Mouse (Mus musculus) stomach, embryonic 16.5 days (tissue): ENCODE results near the gene Dock4. TPM values are rescaled to one million over a fixed set of nuclear protein-coding genes. Genes with fewer than 3 reads are reported as not detected.

ENCODE experiments used
- ATAC-seq: fragments of 200-750 bp; cut with Nextera tagmentation; 2 replicates; pipeline ENCODE4 v1.8.0; 2017; ENCODE audit warnings: moderate number of reproducible peaks, moderate TSS enrichment; ENCODE audit not compliant: insufficient read depth, low FRiP score
- H3K27ac ChIP-seq: fragments of 300-500 bp; sonication (generic); 2 replicates; pipeline ENCODE4 v1.5.1; 2014; ENCODE audit warnings: low read length
- H3K27me3 ChIP-seq: fragments of 300-500 bp; sonication (generic); 2 replicates; pipeline ENCODE4 v1.6.1; 2014; ENCODE audit warnings: low read length, control low read depth, mixed read lengths; ENCODE audit not compliant: control insufficient read depth, insufficient read depth
- H3K36me3 ChIP-seq: fragments of 300-500 bp; sonication (generic); 2 replicates; pipeline ENCODE4 v1.6.1; 2014; ENCODE audit warnings: low read length; ENCODE audit not compliant: control insufficient read depth, insufficient read depth
- H3K4me1 ChIP-seq: fragments of 300-500 bp; sonication (generic); 2 replicates; pipeline ENCODE4 v1.6.1; 2014; ENCODE audit warnings: low read length, control low read depth, mixed read lengths; ENCODE audit not compliant: control insufficient read depth, insufficient read depth
- H3K4me2 ChIP-seq: fragments of 300-500 bp; sonication (generic); 2 replicates; pipeline ENCODE4 v1.6.1; 2014; ENCODE audit warnings: low read depth, low read length, mixed read lengths
- H3K4me3 ChIP-seq: fragments of 300-500 bp; sonication (generic); replicated peaks from 2 replicates; pipeline ENCODE4 v1.5.1; 2014; ENCODE audit warnings: mild to moderate bottlenecking, low read length
- H3K9ac ChIP-seq: fragments of 300-500 bp; sonication (generic); 2 replicates; pipeline ENCODE4 v1.6.1; 2014; ENCODE audit warnings: low read length
- H3K9me3 ChIP-seq: fragments of 300-500 bp; sonication (generic); replicated peaks from 2 replicates; pipeline ENCODE4 v1.6.1; 2016; ENCODE audit warnings: low read length, control low read depth; ENCODE audit not compliant: control insufficient read depth
- WGBS: fragments of 180-500 bp; shearing (Covaris S2); extraction: QIAGEN DNeasy Blood & Tissue Kit; methylation state at CpG from one replicate; pipeline ENCODE4 v1.1.7; 2014; 5-methylcytosine and 5-hydroxymethylcytosine counted together
- polyA plus RNA-seq: library from polyadenylated mRNA; unstranded; fragments of >200 nt; fragmentation: Nextera tagmentation; extraction: Ambion mirVana; gene quantifications from 2 replicates; pipeline ENCODE4 v1.2.1, GENCODE M21; 2015

Dock4 gene
- polyA plus RNA-seq, 1 experiment from 2014 or later: 8.7 TPM

DNA sequence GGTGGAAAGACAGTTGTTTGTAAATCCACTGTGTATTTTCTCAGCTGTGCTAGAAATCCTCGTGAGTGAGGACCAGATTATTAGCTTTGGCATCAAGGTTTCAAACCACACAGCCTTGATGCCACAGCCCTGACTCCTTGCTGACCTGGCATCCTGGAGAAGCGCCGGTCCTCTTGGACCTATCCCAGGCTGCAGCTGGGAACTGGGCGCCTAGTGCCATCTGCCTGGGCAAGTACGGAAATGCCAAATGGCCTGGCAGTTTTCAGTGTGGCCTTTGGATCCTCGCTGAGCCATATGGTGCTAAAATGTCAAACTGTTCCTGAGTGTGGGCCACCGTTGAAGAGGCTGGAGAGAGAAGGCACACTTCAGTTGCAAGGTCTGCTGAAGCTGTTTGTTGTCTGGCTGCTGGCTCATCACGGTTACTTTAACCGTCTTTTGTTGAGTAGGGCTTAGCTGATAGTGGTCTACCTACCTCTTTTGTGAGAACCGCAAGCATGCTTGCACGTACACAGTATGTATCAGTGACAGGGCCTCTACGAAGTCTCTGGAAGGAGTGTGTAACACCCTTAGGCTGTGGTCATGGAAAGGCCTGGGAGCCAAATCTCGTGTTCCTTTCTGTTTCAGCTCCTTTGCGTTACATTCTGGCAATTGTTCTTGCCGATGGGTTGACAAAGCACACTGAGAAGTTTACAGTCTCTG, 53.3 kb downstream of the Dock4 start:
- Histone ChIP-seq H3K36me3 (no peaks in the 10 kb centered on the region), H3K4me1 (peaks cover 19% of the 10 kb centered on the region), H3K9me3 (no peaks in the 10 kb centered on the region), H3K4me3 (no peak overlapping the region), H3K27me3 (no peaks in the 10 kb centered on the region), H3K27ac (no peak overlapping the region), H3K9ac (no peak overlapping the region), H3K4me2 (no peak overlapping the region)
- 56% methylated on average over 15 of the region's 15 CpGs for WGBS
- peak; percentile 47; the same call in 1 of the 2 replicates for ATAC-seq

DNA sequence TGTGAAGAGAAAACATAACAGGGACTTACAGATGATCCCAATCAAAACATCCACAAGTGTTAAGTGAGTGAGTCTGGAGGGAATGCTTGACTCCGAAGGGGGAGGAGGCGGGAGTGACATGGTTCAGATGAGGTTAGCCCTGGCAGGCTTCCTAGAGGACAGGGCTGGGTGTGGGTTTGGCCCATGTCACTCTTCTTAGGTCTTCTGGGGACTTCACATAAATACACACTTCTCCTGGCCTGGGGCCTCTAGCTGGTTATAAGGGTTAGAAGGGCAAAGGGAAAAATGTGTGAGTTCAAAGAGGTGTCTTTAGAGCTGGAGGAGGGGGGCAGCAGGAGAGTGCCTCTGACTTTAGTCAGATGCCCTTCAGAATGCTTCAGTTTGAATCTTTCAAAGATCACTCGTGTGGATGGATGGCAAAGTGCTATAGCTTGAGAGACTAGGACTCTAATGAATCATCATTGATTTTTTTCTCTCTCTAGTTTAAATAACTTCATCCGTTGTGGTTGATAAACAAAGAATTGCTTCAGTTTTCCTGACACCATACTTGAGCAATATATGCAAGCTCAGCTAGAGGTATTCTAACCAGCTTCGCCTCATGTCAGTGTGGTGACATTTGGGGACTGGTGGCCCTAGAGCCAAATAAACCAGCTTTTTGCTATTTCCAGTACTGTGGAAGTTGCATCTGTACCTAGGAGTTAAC, 54.0 kb downstream of the Dock4 start:
- no peak overlapping the region for H3K27ac ChIP-seq
- H3K4me1 ChIP-seq: peaks cover 24% of the 10 kb centered on the region
- WGBS: 39% methylated on average over 5 of the region's 5 CpGs

DNA sequence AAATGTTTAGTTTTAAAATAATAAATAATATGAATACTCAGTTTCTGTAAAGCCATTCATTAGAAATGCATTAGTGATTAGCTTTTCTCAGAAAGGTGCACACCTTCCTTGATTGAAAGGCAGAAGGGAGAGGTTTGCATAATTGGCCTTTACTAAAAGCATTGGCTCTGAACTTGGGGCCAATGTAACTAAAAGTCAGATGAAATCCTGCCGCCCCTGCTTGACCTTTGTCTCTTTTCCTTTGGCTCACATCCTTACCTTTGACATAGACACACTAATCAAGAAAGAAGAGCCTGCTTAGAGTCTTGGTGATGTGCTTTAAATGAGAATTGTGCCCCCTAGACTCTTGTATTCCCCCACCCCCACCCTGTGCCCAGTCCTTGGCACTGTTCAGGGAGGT, 55.4 kb downstream of the Dock4 start:
- H3K4me1 ChIP-seq: peaks cover 23% of the 10 kb centered on the region
- H3K4me2 ChIP-seq: no peak overlapping the region
- 81% methylated on average over 1 of the region's 1 CpGs for WGBS
- H3K36me3 ChIP-seq: no peaks in the 10 kb centered on the region
- no peak overlapping the region for H3K27ac ChIP-seq
- no peak overlapping the region for H3K4me3 ChIP-seq
- ATAC-seq: no peak
- H3K27me3 ChIP-seq: no peaks in the 10 kb centered on the region
- no peak overlapping the region for H3K9ac ChIP-seq
- H3K9me3 ChIP-seq: no peaks in the 10 kb centered on the region

More for the DNA sequence above, 54.0 kb downstream of the Dock4 start:
- H3K9me3 ChIP-seq: no peaks in the 10 kb centered on the region
- H3K9ac ChIP-seq: no peak overlapping the region
- peak; percentile 71; the same call in 1 of the 2 replicates for ATAC-seq
- H3K27me3 ChIP-seq: no peaks in the 10 kb centered on the region
- H3K36me3 ChIP-seq: no peaks in the 10 kb centered on the region
- no peak overlapping the region for H3K4me3 ChIP-seq
- no peak overlapping the region for H3K4me2 ChIP-seq

DNA sequence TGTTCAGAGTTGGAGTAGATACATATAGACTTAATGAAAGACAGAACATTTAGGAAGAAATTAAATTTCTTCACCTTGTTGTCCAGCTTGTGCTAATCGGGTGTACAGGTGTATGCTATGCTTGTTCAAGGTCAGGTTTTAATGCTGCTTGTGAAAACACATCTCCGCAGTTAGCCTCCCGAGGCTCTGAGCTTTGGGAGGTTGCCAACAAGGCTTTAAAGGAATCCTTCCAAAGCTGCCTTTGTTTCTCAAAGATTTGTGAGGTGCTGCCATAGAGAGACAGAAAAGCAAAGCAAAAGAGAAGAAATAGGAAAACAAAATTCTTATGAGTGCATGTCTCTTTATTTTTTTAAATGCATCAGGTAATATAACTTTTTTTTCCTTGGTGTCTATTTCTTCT, 57.8 kb downstream of the Dock4 start:
- Histone ChIP-seq H3K27me3 (no peaks in the 10 kb centered on the region), H3K27ac (no peak overlapping the region), H3K36me3 (no peaks in the 10 kb centered on the region), H3K4me1 (peaks cover 16% of the 10 kb centered on the region), H3K9me3 (no peaks in the 10 kb centered on the region), H3K4me2 (no peak overlapping the region), H3K9ac (no peak overlapping the region), H3K4me3 (no peak overlapping the region)
- no peak for ATAC-seq
- 41% methylated on average over 3 of the region's 3 CpGs for WGBS

DNA sequence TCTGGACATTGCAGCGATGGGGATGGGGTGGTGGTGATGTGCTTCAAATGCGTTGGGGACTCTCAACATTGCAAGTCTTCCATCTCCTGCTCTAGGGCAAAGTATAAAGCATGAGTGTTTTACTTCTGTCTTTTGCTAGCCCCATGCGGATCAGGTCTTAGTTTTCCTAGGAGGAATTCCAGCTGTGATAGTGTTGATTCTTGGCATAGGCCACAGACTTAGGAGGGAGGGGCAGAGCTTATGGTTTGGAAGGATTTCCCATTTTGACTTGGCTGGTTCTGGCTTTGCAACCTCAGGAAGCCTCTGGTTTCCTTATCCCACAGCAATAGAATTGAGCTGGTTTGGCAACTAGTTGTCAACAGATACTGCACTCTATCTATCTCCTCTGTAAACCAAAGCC, 58.9 kb downstream of the Dock4 start:
- WGBS: 67% methylated on average over 3 of the region's 3 CpGs
- Histone ChIP-seq H3K4me2 (no peak overlapping the region), H3K27me3 (no peaks in the 10 kb centered on the region), H3K27ac (no peak overlapping the region), H3K4me1 (peaks cover 5% of the 10 kb centered on the region; the same call in 1 of the 2 replicates), H3K4me3 (no peak overlapping the region), H3K9ac (no peak overlapping the region), H3K36me3 (no peaks in the 10 kb centered on the region), H3K9me3 (no peaks in the 10 kb centered on the region)
- ATAC-seq: no peak

DNA sequence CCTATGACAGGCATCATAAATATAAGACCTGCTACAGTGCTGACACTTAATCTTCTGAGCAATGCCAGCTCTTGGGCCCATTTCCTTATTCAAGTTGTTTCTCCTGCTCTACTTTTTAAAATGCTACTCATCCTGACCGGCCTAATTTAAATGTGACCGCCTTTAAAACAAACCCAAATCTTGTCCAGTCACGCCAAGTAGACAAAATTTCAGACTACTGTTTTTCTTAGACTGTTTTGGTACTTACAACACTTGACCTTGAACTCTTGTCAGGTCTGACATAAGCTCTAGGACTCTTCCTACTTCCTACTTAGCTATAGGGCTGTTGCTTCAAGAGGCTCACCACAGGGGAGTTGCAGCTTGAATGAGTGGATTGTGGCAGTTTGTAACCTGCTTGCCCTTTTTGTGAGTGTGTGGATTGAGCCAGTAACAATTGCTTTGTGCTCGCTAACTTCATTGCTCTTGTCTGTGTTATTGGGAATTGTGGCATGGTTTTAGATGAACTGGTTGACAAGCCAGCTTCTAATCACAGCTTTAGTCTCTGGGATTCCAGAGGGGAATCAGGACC, 62.2 kb downstream of the Dock4 start:
- no peak for ATAC-seq
- 76% methylated on average over 4 of the region's 4 CpGs for WGBS
- Histone ChIP-seq H3K9me3 (no peaks in the 10 kb centered on the region), H3K4me2 (no peak overlapping the region), H3K4me1 (0 out of 2 replicates have a peak, but pooled peaks cover 5% of the 10 kb centered on the region), H3K9ac (no peak overlapping the region), H3K27me3 (no peaks in the 10 kb centered on the region), H3K27ac (no peak overlapping the region), H3K4me3 (no peak overlapping the region), H3K36me3 (no peaks in the 10 kb centered on the region)

DNA sequence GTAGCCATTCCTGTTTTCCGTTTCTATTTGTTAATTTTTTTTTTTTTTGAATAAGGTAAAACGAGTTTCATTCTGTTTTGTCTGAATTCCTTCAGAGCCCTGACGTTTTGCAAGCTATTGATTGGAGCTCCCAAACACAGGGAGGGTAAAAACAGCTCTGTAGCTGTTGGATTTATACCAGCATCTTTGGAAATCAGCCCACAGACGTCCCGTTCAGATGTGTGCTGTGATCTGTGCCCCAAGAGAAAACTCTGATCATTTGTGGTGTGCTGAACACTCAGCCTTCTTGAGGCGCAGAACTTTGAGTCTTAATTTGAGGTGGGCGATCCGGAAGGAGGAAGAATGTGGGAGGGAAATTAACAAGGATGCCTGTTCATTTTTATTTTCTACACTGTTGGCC, 62.7 kb downstream of the Dock4 start:
- no peaks in the 10 kb centered on the region for H3K27me3 ChIP-seq
- H3K4me1 ChIP-seq: 0 out of 2 replicates have a peak, but pooled peaks cover 5% of the 10 kb centered on the region
- H3K36me3 ChIP-seq: no peaks in the 10 kb centered on the region
- ATAC-seq: no peak
- no peak overlapping the region for H3K9ac ChIP-seq
- no peak overlapping the region for H3K27ac ChIP-seq
- H3K4me2 ChIP-seq: no peak overlapping the region
- no peaks in the 10 kb centered on the region for H3K9me3 ChIP-seq
- WGBS: 62% methylated on average over 8 of the region's 8 CpGs
- H3K4me3 ChIP-seq: no peak overlapping the region

DNA sequence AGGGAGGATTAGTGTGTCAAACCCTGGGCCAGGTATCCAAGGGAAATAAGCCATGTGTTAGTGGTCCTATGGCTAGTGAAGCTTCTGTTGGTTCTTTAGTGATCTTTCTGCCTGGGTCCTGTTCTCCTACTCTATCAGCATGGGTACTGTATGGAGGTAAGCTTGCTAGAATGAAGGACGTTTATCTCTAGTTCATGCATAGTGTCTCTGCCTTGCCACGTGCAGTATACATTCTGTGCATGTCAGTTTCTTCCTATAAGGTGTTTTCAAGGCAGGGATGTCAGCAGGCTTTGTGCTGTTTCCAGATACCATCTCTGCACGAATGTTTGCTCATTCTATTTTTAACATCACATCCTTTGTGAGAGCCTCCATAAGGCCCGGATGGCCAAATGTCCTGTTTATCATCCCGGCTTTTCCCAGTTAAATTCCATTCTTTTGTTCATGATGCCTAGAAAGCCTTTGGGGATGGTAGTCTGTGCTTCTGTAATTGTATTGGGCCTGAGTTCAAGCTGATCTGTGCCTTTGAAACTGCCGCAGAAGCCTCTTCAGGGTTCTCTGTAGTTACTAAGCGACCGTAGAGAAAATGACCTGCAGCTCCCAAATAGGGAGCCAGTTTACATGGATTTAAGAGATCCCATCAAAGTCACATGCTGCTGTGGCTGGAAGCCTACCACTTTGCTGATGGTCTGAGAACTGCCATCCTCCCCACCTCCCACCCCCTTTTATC, 66.1 kb downstream of the Dock4 start:
- H3K4me1 ChIP-seq: no peaks in the 10 kb centered on the region
- no peak overlapping the region for H3K4me2 ChIP-seq
- no peak overlapping the region for H3K4me3 ChIP-seq
- H3K27me3 ChIP-seq: no peaks in the 10 kb centered on the region
- no peak for ATAC-seq
- 51% methylated on average over 8 of the region's 8 CpGs for WGBS
- H3K36me3 ChIP-seq: no peaks in the 10 kb centered on the region
- no peak overlapping the region for H3K27ac ChIP-seq
- no peaks in the 10 kb centered on the region for H3K9me3 ChIP-seq
- no peak overlapping the region for H3K9ac ChIP-seq

DNA sequence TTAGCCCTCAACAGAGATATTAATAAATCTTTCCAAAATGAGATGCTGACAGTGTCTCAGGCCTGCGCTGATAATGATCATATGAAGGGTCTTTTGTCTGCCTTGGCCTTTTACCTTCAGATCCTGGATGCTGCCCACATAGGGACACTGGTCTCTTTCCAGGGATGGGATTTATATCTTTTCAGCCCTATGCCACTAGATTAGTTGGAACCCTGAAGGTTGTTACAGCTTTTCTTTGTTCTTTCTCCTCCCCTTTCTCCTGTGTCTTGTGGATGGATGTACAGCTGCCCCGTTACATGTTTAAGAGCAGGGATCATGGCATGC, 66.6 kb downstream of the Dock4 start:
- no peak for ATAC-seq
- 89% methylated on average over 2 of the region's 2 CpGs for WGBS

More for the DNA sequence above, 66.6 kb downstream of the Dock4 start:
- Histone ChIP-seq H3K27ac (no peak overlapping the region), H3K36me3 (no peaks in the 10 kb centered on the region), H3K4me2 (no peak overlapping the region), H3K4me1 (no peaks in the 10 kb centered on the region), H3K9ac (no peak overlapping the region), H3K27me3 (no peaks in the 10 kb centered on the region), H3K9me3 (no peaks in the 10 kb centered on the region), H3K4me3 (no peak overlapping the region)
